Mouse (Mus musculus): ENCODE results near the gene Lamb3.

The Lamb3 gene

DNA sequence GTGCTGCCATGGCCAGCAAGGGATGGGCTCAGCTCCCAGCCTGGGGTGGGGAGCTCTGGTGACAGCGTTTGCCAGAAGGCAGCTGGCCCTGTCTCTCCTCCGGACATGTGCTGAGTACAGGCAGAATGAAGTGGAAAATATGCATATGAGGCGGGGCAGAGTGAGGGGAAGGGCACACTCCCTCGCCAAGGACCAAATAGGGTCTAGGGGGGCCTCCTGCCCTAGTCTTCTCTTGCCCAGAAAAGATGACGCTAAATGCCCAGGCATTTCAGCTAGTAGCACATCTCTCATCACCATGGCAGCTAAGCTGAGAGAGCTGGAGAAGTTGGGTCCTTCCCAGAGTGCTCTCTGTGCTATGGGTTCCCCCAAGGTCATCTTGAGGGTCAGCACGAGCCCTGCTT lies 109.7 kb downstream of the Lamb3 start:
- DNase-seq (ENCODE audit: low spot score) = no peak

DNA sequence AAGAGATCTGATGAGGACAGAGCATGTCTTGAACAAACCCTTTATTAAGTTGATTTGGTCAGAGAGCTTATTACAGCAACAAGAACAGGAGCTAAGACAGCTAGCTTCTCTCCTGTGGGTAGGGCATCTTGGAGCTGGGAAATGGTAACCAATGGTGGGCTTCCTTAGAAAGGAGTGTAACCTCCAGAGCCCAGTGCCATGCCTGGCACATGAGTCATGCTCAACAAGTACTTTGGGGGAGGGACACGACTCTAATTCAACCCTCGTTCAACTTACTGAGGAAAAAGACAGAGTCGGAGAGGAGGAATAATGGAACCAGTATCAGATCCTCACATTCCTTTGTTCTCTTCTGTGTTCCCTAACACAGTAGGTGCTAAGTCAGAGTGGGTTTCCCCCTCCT lies 112.2 kb downstream of the Lamb3 start:
- DNase-seq (ENCODE audit: low spot score) = no peak

GRCm38 (mm10) chr1:193320398-193320797 lies 112.9 kb downstream of the Lamb3 start:
- DNase-seq (ENCODE audit: low spot score) = no peak

DNA sequence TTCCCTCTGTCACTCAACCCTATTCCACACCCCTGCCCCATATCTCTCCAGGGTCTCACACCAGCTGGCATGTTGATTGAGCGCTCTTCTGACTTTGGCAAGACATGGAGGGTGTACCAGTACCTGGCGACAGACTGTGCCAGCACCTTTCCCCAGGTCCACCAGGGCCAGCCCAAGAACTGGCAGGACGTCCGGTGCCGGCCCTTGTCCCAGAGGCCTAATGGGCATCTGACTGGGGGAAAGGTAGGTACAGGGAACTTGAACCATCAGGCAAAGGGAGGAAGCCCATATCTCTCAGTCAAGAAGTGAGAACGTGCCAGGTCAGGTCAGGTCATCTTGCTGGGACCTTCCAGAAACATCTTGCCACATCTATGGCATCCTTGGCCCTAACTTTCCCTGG lies 116.2 kb downstream of the Lamb3 start:
- no peak for DNase-seq (ENCODE audit: low spot score)

DNA sequence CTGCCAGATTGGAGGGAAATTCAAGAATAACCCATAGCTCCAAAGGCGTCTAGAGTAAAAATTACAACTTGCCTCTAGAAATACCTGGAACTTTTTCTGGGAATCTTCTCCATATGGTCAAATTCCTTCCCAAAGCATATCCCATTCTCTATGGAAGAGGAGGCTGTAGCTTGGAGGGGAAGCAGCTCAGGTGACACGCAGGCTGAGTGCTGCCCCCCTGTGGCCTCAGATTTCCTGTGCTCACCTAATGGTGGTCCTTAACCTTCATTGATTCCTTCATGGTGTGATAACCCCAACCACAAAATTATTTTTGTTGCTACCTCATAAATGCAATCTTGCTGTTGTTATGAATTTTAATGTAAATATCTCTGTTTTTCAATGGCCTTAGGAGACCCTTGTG lies 116.7 kb downstream of the Lamb3 start:
- DNase-seq (ENCODE audit: low spot score) = no peak

DNA sequence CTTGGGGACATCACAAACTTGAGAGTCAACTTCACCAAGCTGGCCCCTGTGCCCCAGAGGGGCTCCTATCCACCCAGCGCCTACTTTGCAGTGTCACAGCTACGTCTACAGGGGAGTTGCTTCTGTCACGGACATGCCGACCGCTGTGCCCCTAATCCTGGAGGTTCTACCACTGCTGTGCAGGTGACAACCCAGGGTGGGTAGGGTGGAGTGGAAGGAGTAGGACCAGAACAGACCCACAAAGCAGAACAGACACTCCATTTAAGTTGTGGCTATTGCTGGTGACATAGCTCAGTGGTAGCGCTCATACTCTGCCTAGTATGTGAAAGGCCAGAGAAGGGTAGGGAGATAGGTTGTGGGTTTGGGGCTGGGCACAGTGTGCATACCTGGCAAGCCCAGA lies 118.4 kb downstream of the Lamb3 start:
- DNase-seq (ENCODE audit: low spot score) = no peak

DNA sequence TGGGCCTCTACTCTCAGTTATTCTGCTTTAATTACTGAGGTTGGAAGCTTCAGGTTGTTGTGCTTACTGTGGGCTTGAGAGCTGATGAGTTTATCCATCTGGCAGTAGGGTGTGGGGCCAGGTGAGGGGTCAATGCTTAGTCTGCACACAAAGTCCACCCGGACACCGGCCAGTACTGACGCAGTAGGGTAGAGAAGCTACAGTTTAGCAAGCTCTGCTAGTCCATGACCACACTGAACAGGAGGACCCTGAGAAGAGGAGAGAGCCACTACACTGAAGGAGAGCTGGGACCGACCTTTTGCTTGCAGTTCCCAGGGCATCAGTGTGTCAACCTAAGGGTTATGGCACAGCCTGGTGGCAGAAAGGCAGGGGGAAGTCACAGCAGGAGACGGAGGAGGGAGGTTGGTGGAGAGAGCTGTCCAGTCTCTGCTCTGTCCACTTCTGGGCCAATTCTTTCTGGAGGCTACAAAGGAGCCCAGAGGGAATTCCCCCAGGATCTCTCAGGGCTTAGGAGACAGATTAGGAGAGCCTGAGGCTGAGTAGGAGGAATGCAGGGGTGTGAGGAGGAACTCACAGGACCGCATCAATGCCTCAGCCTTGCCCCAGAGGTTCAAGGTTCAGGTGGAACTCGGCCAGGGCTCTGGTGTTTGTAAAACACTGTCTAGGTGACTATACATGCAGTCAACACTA lies 119.1 kb downstream of the Lamb3 start:
- no peak for DNase-seq (ENCODE audit: low spot score)

- no peak for DNase-seq (ENCODE audit: low spot score)
These were observed 119.7 kb downstream of the Lamb3 start for GRCm38 (mm10) chr1:193327216-193327615.

DNA sequence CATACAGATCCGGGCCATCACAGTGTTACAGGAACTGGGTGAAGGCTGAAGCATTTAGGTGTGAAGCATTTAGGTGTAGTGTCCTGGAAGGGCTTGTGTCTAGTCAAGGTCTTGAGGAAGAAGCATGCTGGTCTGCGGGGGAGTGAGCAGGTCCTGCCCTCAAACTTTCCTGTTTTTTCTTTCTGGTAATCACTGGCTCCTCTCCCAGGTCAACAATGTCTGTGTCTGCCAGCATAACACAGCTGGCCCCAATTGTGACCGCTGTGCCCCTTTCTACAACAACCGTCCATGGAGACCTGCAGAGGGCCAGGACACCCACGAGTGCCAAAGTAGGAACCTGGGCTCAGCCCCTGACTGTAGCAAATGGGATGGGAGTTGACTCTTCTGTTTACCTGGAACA lies 120.2 kb downstream of the Lamb3 start:
- no peak for DNase-seq (ENCODE audit: low spot score)

- no peak for DNase-seq (ENCODE audit: low spot score)
These were observed 122.1 kb downstream of the Lamb3 start for GRCm38 (mm10) chr1:193329557-193329956.

DNA sequence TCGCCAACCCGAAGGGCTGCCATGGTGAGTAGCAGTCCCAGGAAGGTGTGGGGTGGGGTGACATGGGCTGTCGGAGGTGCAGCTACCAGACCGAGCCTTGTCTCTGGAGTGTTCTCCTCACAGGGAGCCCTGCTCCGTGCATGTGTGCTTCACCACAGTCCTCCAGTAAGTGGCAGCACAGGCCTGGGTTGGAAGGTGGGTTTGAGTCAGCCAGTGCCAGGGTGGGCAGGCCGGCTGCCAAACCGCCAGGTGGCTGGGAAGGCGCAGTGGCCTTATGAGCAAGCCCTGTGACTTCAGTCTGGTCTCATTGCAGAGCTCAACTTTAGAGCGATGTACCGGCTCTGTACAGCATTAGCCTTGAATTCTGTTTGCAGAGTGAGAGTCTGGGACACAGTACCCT lies 122.7 kb downstream of the Lamb3 start:
- no peak for DNase-seq (ENCODE audit: low spot score)

GRCm38 (mm10) chr1:193330626-193331025 lies 123.1 kb downstream of the Lamb3 start:
- no peak for DNase-seq (ENCODE audit: low spot score)

DNA sequence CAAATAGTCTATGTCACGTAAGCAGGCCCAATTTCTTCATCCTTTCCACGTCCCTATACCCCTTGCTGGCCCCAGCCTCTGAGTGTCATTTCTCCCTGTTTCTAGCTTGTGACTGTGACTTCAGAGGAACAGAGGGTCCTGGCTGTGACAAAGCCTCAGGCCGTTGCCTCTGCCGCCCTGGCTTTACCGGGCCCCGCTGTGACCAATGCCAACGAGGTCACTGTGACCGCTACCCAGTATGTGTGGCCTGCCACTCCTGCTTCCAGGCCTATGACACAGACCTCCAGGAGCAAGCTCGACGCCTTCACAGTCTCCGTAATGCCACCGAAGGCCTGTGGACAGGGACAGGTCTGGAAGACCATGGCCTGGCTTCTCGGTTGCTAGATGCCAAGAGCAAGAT lies 124.5 kb downstream of the Lamb3 start:
- no peak for DNase-seq (ENCODE audit: low spot score)

GRCm38 (mm10) chr1:193332671-193333070 lies 125.2 kb downstream of the Lamb3 start:
- DNase-seq (ENCODE audit: low spot score) = no peak

- no peak for DNase-seq (ENCODE audit: low spot score)
These were observed 126.3 kb downstream of the Lamb3 start for GRCm38 (mm10) chr1:193333776-193334175.

DNA sequence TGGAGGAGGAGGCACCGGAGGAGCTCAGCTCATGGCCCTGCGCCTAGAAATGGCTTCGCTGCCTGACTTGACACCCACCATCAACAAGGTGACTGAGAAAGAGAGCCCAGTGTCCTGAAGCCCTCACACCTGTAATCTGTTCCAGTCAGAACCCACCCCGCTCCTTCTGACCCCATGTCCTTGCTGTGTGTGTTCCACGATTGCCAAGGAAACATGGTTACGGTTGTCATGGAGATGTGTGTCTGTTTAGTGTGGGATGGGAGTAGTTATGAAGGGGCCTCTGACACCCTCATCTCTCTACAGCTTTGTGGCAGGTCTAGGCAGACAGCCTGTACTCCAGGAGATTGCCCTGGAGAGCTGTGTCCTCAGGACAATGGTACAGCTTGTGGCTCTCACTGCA lies 127.0 kb downstream of the Lamb3 start:
- no peak for DNase-seq (ENCODE audit: low spot score)

GRCm38 (mm10) chr1:193336122-193337017 lies 128.9 kb downstream of the Lamb3 start:
- no peak for DNase-seq (ENCODE audit: low spot score)

GRCm38 (mm10) chr1:193337018-193337321 lies 129.5 kb downstream of the Lamb3 start:
- DNase-seq (ENCODE audit: low spot score) = no peak

GRCm38 (mm10) chr1:193337787-193338310 lies 130.3 kb downstream of the Lamb3 start:
- DNase-seq (ENCODE audit: low spot score) = no peak

DNA sequence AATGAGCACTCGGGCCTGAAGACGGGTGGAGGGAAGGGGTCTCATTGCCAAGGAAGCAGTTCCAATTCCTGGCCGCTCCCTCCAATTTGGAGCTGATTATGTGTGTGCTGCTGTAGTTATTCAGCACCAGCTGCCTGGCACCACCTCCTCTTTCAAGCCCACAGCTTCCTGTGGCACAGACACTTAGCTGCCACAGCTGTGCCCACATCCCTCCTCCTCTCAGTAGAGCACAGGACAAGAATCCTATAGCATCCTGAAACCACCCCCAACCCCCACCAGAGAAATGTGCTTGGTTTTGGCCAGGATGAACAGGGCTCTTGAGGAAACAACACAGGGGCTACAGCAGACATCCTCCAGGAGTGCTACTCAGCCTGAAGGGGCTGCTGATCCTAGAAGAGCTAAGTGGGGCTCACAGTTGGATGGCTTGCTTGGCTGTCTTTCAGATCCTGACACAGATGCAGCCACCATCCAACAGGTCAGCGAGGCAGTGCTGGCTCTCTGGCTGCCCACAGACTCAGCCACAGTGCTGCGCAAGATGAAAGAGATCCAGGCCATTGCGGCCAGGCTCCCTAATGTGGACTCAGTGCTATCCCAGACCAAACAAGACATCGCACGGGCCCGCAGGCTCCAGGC lies 131.0 kb downstream of the Lamb3 start:
- DNase-seq (ENCODE audit: low spot score) = no peak

DNA sequence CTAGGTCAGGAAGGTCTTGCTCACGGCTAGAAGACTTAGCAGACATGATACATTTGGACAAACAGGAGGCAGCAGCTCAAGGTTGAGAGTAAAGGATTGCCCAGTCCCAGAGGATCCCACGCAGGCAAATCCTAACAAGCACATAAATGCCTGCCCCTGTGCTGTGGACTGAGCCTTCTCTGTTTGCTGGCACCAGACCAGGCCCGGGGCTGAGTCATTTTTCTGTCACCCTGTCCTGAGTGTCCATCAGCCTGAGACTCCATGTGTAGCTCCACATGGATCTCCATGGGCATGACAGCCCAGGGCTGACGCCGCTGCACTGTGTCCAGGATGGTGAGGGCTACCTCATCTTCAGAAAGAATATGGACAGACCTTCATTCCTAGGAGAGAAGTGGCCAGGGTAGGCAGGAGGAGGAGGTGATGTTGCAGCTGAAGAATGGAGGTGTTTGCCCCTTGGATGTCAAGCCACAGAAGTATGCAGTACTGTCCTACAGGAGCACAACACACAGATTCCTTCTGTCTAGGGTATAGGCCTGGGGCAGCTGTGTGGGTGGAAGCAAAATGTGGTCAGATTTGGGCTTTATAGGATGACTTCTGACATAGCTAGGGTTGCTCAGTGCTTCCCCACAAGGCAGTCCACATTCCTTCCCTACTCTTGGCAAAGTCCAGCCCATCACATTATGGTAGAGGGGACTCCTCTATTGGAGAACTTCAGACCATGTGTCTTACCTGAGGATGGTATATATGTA lies 134.9 kb downstream of the Lamb3 start:
- no peak for DNase-seq (ENCODE audit: low spot score)

DNA sequence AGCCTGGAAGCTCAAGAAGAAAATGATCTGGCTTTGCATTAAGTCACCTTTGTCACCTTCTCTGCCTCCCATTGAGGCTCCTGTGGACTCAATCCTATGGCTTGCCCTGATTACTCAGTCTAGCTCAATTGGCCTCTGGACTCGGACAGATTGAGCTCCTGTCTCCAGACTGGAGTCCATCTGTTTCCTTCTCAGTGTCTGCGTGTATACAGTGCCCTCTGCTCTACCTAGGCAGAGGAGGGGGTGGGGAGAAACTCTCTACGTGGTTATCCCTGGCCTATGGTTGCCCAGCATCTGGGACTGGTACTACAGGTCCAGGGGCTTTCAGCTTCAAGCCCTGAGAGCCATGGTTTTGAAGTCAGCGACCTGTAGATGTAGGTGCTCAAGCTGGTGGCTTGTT lies 136.4 kb downstream of the Lamb3 start:
- no peak for DNase-seq (ENCODE audit: low spot score)
